Mouse (Mus musculus) myocyte (in vitro differentiated cells): ENCODE measurements around the gene Znrf1.

Source experiments
- CEBPB ChIP-seq: IDR thresholded peaks from 2 replicates; pipeline ENCODE4 v1.6.1; 2011; ENCODE audit warnings: mild to moderate bottlenecking, moderate library complexity; ENCODE audit not compliant: poor library complexity, insufficient read depth, severe bottlenecking
- E2F4 ChIP-seq: IDR thresholded peaks from one replicate; pipeline ENCODE4 v1.6.1; 2011; ENCODE audit warnings: mild to moderate bottlenecking, control low read depth, moderate library complexity; ENCODE audit not compliant: insufficient read depth
- MAX ChIP-seq: IDR thresholded peaks from one replicate; pipeline ENCODE4 v1.6.1; 2011; ENCODE audit warnings: low read depth, mild to moderate bottlenecking, control low read depth
- MYOD1 ChIP-seq, 3 experiments: IDR thresholded peaks; one replicate each; pipeline ENCODE4 v1.6.1; 2011; ENCODE audit warnings: control low read depth in 2 of 3, low read depth in 2 of 3, mild to moderate bottlenecking in 2 of 3, moderate library complexity in 1 of 3; ENCODE audit not compliant: insufficient read length in 2 of 3, control insufficient read depth in 1 of 3
- MYOG ChIP-seq, 3 experiments: IDR thresholded peaks; one replicate each; pipeline ENCODE4 v1.6.1; 2011; ENCODE audit warnings: control low read depth in 2 of 3, low read depth in 2 of 3, mild to moderate bottlenecking in 2 of 3; ENCODE audit not compliant: insufficient read length in 2 of 3, control insufficient read depth in 1 of 3, insufficient read depth in 1 of 3
- POLR2A ChIP-seq: IDR thresholded peaks from one replicate; pipeline ENCODE4 v1.6.1; 2011; ENCODE audit warnings: low read depth, mild to moderate bottlenecking, control low read depth, moderate library complexity; ENCODE audit not compliant: insufficient read length
- POLR2AphosphoS2 ChIP-seq: IDR thresholded peaks from one replicate; pipeline ENCODE4 v1.6.1; 2011; ENCODE audit warnings: low read depth, control low read depth; ENCODE audit not compliant: insufficient read length
- TCF3 ChIP-seq: IDR thresholded peaks from one replicate; pipeline ENCODE4 v1.6.1; 2011; ENCODE audit warnings: low read depth, control low read depth; ENCODE audit not compliant: insufficient read length
- USF1 ChIP-seq: IDR thresholded peaks from one replicate; pipeline ENCODE4 v1.6.1; 2011; ENCODE audit warnings: low read depth, mild to moderate bottlenecking, control low read depth, moderate library complexity

GRCm38 (mm10) chr8:111512941-111513340 is 23.0 kb upstream of the Znrf1 start:
- no peak for TF ChIP-seq POLR2A
- TF ChIP-seq MAX = no peak
- no peak for TF ChIP-seq USF1
- TF ChIP-seq CEBPB = no peak
- TF ChIP-seq POLR2AphosphoS2 = no peak
- TF ChIP-seq TCF3 = no peak
- TF ChIP-seq E2F4 = no peak
- no peak for TF ChIP-seq MYOD1 (IDR thresholded peaks at IDR 0.05; ENCODE audit: control insufficient read depth in 1 of 3, insufficient read length in 2 of 3, low read depth in 2 of 3)
- no peak for TF ChIP-seq MYOG (IDR thresholded peaks at IDR 0.05; ENCODE audit: control insufficient read depth in 1 of 3, insufficient read depth in 1 of 3, insufficient read length in 2 of 3, low read depth in 2 of 3)
